Mouse (Mus musculus) hematopoietic stem cell, adult 5-6 weeks (primary cell): Measurements from ENCODE around the gene E330034G19Rik. TPM values are rescaled to one million over a fixed set of nuclear protein-coding genes. Genes with fewer than 3 reads are reported as not detected.
"Not testable (repeated sequence)": the region's sequence is repeated elsewhere in the genome, so short reads cannot be mapped to it uniquely, and the experiment has no call there.

Experiments
- ATAC-seq, 2 experiments: fragments of 125-278 bp in 1 of 2; replicated peaks in 1 of 2; 2 replicates each; pipeline ENCODE4 v1.8.0; 2016 to 2017; ENCODE audit warnings: inconsistent platforms in 2 of 2, mild to moderate bottlenecking in 2 of 2, moderate number of reproducible peaks in 2 of 2, low read depth in 1 of 2, moderate TSS enrichment in 1 of 2; ENCODE audit not compliant: low FRiP score in 2 of 2, poor library complexity in 2 of 2, severe bottlenecking in 2 of 2, insufficient read depth in 1 of 2, low TSS enrichment in 1 of 2
- total RNA-seq: library from RNA; stranded (forward); fragments of 172-1452, 232-1000 nt; gene quantifications from 2 replicates; pipeline ENCODE4 v1.2.3, GENCODE M21; 2017

E330034G19Rik gene
- total RNA-seq, 1 experiment from 2014 or later, result not detected

- ATAC-seq, result no peak
These were observed 617 bp downstream of the E330034G19Rik start for GRCm38 (mm10) chr14:24293631-24294030.

GRCm38 (mm10) chr14:24302126-24302525 is 9.1 kb downstream of the E330034G19Rik start:
- ATAC-seq, result not testable (repeated sequence)

GRCm38 (mm10) chr14:24306667-24307066 is 13.7 kb downstream of the E330034G19Rik start:
- ATAC-seq, result no peak

DNA sequence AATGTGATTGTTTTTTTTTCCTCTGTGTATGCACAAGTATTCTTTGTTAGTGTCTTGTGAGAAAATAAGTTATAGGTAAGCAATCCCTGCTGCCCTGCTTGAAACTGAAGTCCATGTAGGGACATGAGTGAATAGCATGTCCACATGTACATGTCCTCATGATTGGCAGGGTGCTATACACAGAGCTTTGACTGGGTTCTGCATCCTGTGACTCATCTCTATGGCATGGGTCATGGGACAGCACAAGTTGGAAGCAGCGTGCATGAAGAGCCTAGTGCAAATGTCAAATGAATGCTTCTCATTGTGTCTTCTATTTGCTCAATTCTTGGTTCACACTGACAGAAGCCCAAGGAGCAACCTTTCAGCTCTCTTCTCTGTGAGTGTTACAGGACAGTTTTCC is 14.1 kb downstream of the E330034G19Rik start:
- ATAC-seq, result no peak

- ATAC-seq, result peak; percentile 64 to 87
These were observed 18.1 kb downstream of the E330034G19Rik start for GRCm38 (mm10) chr14:24311110-24311509.

GRCm38 (mm10) chr14:24347007-24347406 is 54.0 kb downstream of the E330034G19Rik start:
- ATAC-seq, result not testable (repeated sequence)

- 0 out of 4 replicates have a peak, but pooled peaks of 1 of the 2 experiments have one; percentile 32 for ATAC-seq
These were observed 65.4 kb downstream of the E330034G19Rik start for GRCm38 (mm10) chr14:24358295-24358951.

Other genes with a start within 250 kb of the E330034G19Rik start
- gene Dlg5, start 47.3 kb upstream of the E330034G19Rik start, total RNA-seq, result 0.06 and 0.99 TPM in 2 replicates
- 13.4 and 15.5 TPM in 2 replicates for gene Polr3a, start 193.8 kb downstream of the E330034G19Rik start, total RNA-seq
- 6,684 and 7,292 TPM in 2 replicates for gene Rps24, start 193.9 kb downstream of the E330034G19Rik start, total RNA-seq